Mouse (Mus musculus) CH12.LX (cell line): Measurements from ENCODE around the gene Rab11b. TPM values are rescaled to one million over a fixed set of nuclear protein-coding genes. Genes with fewer than 3 reads are reported as not detected.

ENCODE experiments used
- DNase-seq: peaks from one replicate; pipeline ENCODE4 v3.0.0-alpha.2; 2013; ENCODE audit errors: extremely low read depth
- H3K27ac ChIP-seq: 2 replicates; pipeline ENCODE4 v1.5.1; 2012; ENCODE audit warnings: low read depth, mild to moderate bottlenecking, control low read depth, moderate library complexity; ENCODE audit not compliant: insufficient read depth
- H3K27me3 ChIP-seq: replicated peaks from 2 replicates; pipeline ENCODE3; 2012; ENCODE audit warnings: inconsistent platforms
- H3K36me3 ChIP-seq, 2 experiments: replicated peaks in 1 of 2; 2 replicates each; pipeline versions ENCODE3 to v1.6.1; 2012; ENCODE audit warnings: inconsistent platforms in 1 of 2, low read length in 1 of 2, mild to moderate bottlenecking in 1 of 2, mixed read lengths in 1 of 2, moderate library complexity in 1 of 2; ENCODE audit not compliant: control insufficient read depth in 1 of 2, insufficient read depth in 1 of 2
- H3K4me1 ChIP-seq, 2 experiments: 2 replicates each; pipeline ENCODE4 v1.6.1; 2012; ENCODE audit warnings: inconsistent platforms in 1 of 2, moderate library complexity in 1 of 2; ENCODE audit not compliant: insufficient read depth in 2 of 2, control insufficient read depth in 1 of 2
- H3K4me2 ChIP-seq: 2 replicates; pipeline ENCODE4 v1.6.1; 2012; ENCODE audit warnings: low read depth, mild to moderate bottlenecking, control low read depth; ENCODE audit not compliant: poor library complexity, insufficient read depth, severe bottlenecking
- H3K4me3 ChIP-seq, 3 experiments: fragments of 150-350 bp in 1 of 3; sonication (generic) in 1 of 3; replicated peaks in 1 of 3; 2 replicates each; pipeline versions ENCODE3 to v1.5.1; 2011 to 2012; ENCODE audit warnings: low read depth in 2 of 3, low read length in 2 of 3, mild to moderate bottlenecking in 2 of 3, moderate library complexity in 2 of 3, control low read depth in 1 of 3, improper control_type of control experiment in 1 of 3, inconsistent platforms in 1 of 3, mixed read lengths in 1 of 3; ENCODE audit not compliant: poor library complexity in 1 of 3
- H3K79me2 ChIP-seq: replicated peaks from 2 replicates; pipeline ENCODE4 v1.6.1; 2012; ENCODE audit warnings: mild to moderate bottlenecking, moderate library complexity; ENCODE audit not compliant: control insufficient read depth, poor library complexity, insufficient read depth, severe bottlenecking; ENCODE audit errors: extremely low read depth
- H3K9ac ChIP-seq: 2 replicates; pipeline ENCODE4 v1.6.1; 2012; ENCODE audit warnings: low read depth, mild to moderate bottlenecking, control low read depth, moderate library complexity; ENCODE audit not compliant: insufficient read depth
- H3K9me3 ChIP-seq: replicated peaks from 2 replicates; pipeline ENCODE3; 2012; ENCODE audit warnings: low read length, inconsistent platforms, mixed read lengths
- CHD1 ChIP-seq: IDR thresholded peaks from 2 replicates; pipeline ENCODE4 v1.6.1; 2012; ENCODE audit warnings: low read depth, low read length, improper control_type of control experiment, inconsistent platforms
- CTCF ChIP-seq, 2 experiments: IDR thresholded peaks in 1 of 2; conservative IDR thresholded peaks in 1 of 2; 2 replicates each; pipeline ENCODE4 v1.5.1; 2011 to 2012; ENCODE audit warnings: low read depth in 2 of 2, low read length in 2 of 2, improper control_type of control experiment in 1 of 2, inconsistent platforms in 1 of 2, mild to moderate bottlenecking in 1 of 2, moderate library complexity in 1 of 2
- ELF1 ChIP-seq: IDR thresholded peaks from 2 replicates; pipeline ENCODE4 v1.6.1; 2014; ENCODE audit warnings: low read depth, mild to moderate bottlenecking, inconsistent platforms, low read length, improper control_type of control experiment
- ETS1 ChIP-seq: conservative IDR thresholded peaks from 2 replicates; pipeline ENCODE4 v1.6.1; 2012; ENCODE audit warnings: low read depth, mild to moderate bottlenecking, inconsistent platforms, low read length, improper control_type of control experiment, moderate library complexity
- GABPA ChIP-seq: IDR thresholded peaks from 2 replicates; pipeline ENCODE4 v1.6.1; 2012; ENCODE audit warnings: low read depth, low read length, improper control_type of control experiment, inconsistent platforms; ENCODE audit not compliant: insufficient replicate concordance
- KAT2A ChIP-seq: IDR thresholded peaks from 2 replicates; pipeline ENCODE4 v1.6.1; 2012; ENCODE audit warnings: low read length, improper control_type of control experiment, inconsistent platforms; ENCODE audit not compliant: insufficient replicate concordance
- MYC ChIP-seq: IDR thresholded peaks from 2 replicates; pipeline ENCODE4 v1.6.1; 2011; ENCODE audit warnings: low read depth, mild to moderate bottlenecking, improper control_type of control experiment, low read length
- POLR2A ChIP-seq: IDR thresholded peaks from 2 replicates; pipeline ENCODE4 v1.6.1; 2011; ENCODE audit warnings: low read depth, mild to moderate bottlenecking, improper control_type of control experiment, low read length
- RAD21 ChIP-seq: IDR thresholded peaks from 2 replicates; pipeline ENCODE4 v1.6.1; 2011; ENCODE audit warnings: low read depth, mild to moderate bottlenecking, low read length, improper control_type of control experiment, moderate library complexity
- SMC3 ChIP-seq: IDR thresholded peaks from 2 replicates; pipeline ENCODE4 v1.6.1; 2011; ENCODE audit warnings: low read depth, low read length, improper control_type of control experiment
- TBP ChIP-seq: conservative IDR thresholded peaks from 2 replicates; pipeline ENCODE4 v1.6.1; 2011; ENCODE audit warnings: low read depth, low read length, improper control_type of control experiment
- ZMIZ1 ChIP-seq: IDR thresholded peaks from 2 replicates; pipeline ENCODE4 v1.6.1; 2012; ENCODE audit warnings: low read depth, mild to moderate bottlenecking, inconsistent platforms, low read length, improper control_type of control experiment
- dilution Hi-C: fragments of 300-500 bp; cut with MboI; formaldehyde crosslinking; loops from 2 replicates; pipeline ENCODE4 v1.14.3; 2020; ENCODE audit warnings: low sequenced_read_pairs; ENCODE audit not compliant: extremely low pct_unique_long_range_greater_than_20kb, extremely low pct_ligation_motif_present
- in situ Hi-C: fragments of 300-500 bp; cut with MboI; formaldehyde crosslinking; loops from 3 replicates; pipeline ENCODE4 v1.14.3; 2019; ENCODE audit warnings: low sequenced_read_pairs, low pct_ligation_motif_present, low pct_unique_long_range_greater_than_20kb, mixed read lengths
- polyA plus RNA-seq: library from polyadenylated mRNA; unstranded; fragments of >175 nt; gene quantifications from 2 replicates; pipeline ENCODE4 v1.2.1, GENCODE M21; 2012; ENCODE audit warnings: low read depth; ENCODE audit not compliant: insufficient read length
- total RNA-seq, 2 experiments: library from RNA; depleted of rRNA; stranded (reverse); fragments of 300-350 nt in 1 of 2; fragments of >200 nt in 1 of 2; gene quantifications; 2 replicates each; pipeline ENCODE4 v1.2.3; 2012 to 2014

Gene Rab11b
- total and polyA plus RNA-seq, 3 experiments, result 17.4 to 57.9 (median 32.7) TPM

- dilution Hi-C loops (no loop called here), in situ Hi-C loops (no loop called here)
- Histone ChIP-seq H3K27ac (no peak overlapping the region), H3K36me3 (no peaks in the 10 kb centered on the region), H3K27me3 (no peaks in the 10 kb centered on the region), H3K9ac (no peak overlapping the region), H3K4me3 (no peak overlapping the region), H3K4me2 (no peak overlapping the region), H3K4me1 (peaks cover 3% of the 10 kb centered on the region in 2 experiments), H3K9me3 (no peaks in the 10 kb centered on the region), H3K79me2 (no peaks in the 10 kb centered on the region)
- DNase-seq, result no peak
- no peak for TF ChIP-seq ZMIZ1
- TF ChIP-seq POLR2A, result no peak
- TF ChIP-seq TBP, result 0 out of 2 replicates have a peak, but pooled peaks have one; percentile 41
These were observed 38.9 kb upstream of the Rab11b start for GRCm38 (mm10) chr17:33799277-33799676.

GRCm38 (mm10) chr17:33798306-33798705 lies 38.0 kb upstream of the Rab11b start:
- Histone ChIP-seq H3K79me2 (no peaks in the 10 kb centered on the region), H3K4me2 (no peak overlapping the region), H3K9me3 (no peaks in the 10 kb centered on the region), H3K4me3 (no peak overlapping the region), H3K4me1 (no peaks in the 10 kb centered on the region), H3K36me3 (no peaks in the 10 kb centered on the region), H3K9ac (no peak overlapping the region), H3K27ac (no peak overlapping the region), H3K27me3 (peaks cover 1% of the 10 kb centered on the region)
- in situ Hi-C loops (no loop called here), dilution Hi-C loops (no loop called here)
- no peak for DNase-seq
- peak; percentile 52 for TF ChIP-seq SMC3
- TF ChIP-seq ZMIZ1, result no peak
- TF ChIP-seq MYC, result 0 out of 2 replicates have a peak, but pooled peaks have one; percentile 24
- TF ChIP-seq ETS1, result no peak
- TF ChIP-seq RAD21, result peak; percentile 67
- TF ChIP-seq CTCF (conservative IDR thresholded peaks at IDR 0.05 in 1 of 2, IDR thresholded peaks at IDR 0.05 in 1 of 2; ENCODE audit: low read depth in 2 of 2, low read length in 2 of 2), result peak in 1 of 2 experiments; percentile 65; a peak in 2 of 4 replicates
- TF ChIP-seq, all 38 proteins: peak for 4

- Histone ChIP-seq H3K4me2 (no peak overlapping the region), H3K9me3 (no peaks in the 10 kb centered on the region), H3K36me3 (no peaks in the 10 kb centered on the region), H3K4me3 (no peak overlapping the region), H3K9ac (no peak overlapping the region), H3K27ac (no peak overlapping the region), H3K4me1 (no peaks in the 10 kb centered on the region), H3K27me3 (peaks cover 10% of the 10 kb centered on the region), H3K79me2 (no peaks in the 10 kb centered on the region)
- no peak for TF ChIP-seq KAT2A
- TF ChIP-seq CHD1, result no peak
- no peak for TF ChIP-seq POLR2A
- TF ChIP-seq ELF1, result no peak
- no peak for TF ChIP-seq GABPA
- TF ChIP-seq ETS1, result no peak
- dilution Hi-C loops, result no loop called here
- DNase-seq, result no peak
- in situ Hi-C loops, result no loop called here
These were observed 28.4 kb upstream of the Rab11b start for GRCm38 (mm10) chr17:33788732-33789131.
